Mouse (Mus musculus) heart, embryonic 14.5 days (tissue): ENCODE results near the gene Hp. TPM values are rescaled to one million over a fixed set of nuclear protein-coding genes. Genes with fewer than 3 reads are reported as not detected.

Experiments
- ATAC-seq: fragments of 200-750 bp; cut with Nextera tagmentation; 2 replicates; pipeline ENCODE4 v1.8.0; 2017; ENCODE audit warnings: low read depth, moderate TSS enrichment; ENCODE audit not compliant: insufficient number of reproducible peaks, insufficient read depth, low FRiP score
- H3K27ac ChIP-seq, 2 experiments: fragments of 200-500 bp in 1 of 2; fragments of 300-500 bp in 1 of 2; sonication (generic) in 1 of 2; replicated peaks in 1 of 2; 2 replicates each; pipeline ENCODE4 v1.5.1; 2012 to 2014; ENCODE audit warnings: low read depth in 2 of 2, low read length in 2 of 2, control low read depth in 1 of 2, mild to moderate bottlenecking in 1 of 2, mixed read lengths in 1 of 2; ENCODE audit not compliant: control insufficient read depth in 1 of 2, insufficient read depth in 1 of 2
- H3K27me3 ChIP-seq: fragments of 300-500 bp; sonication (generic); 2 replicates; pipeline ENCODE4 v1.6.1; 2014; ENCODE audit warnings: mild to moderate bottlenecking, low read length, control low read depth; ENCODE audit not compliant: control insufficient read depth, insufficient read depth
- H3K36me3 ChIP-seq: fragments of 300-500 bp; sonication (generic); 2 replicates; pipeline ENCODE4 v1.6.1; 2014; ENCODE audit warnings: mild to moderate bottlenecking, control low read depth, low read length, mixed read lengths; ENCODE audit not compliant: control insufficient read depth, insufficient read depth
- H3K4me1 ChIP-seq, 2 experiments: fragments of 200-500 bp in 1 of 2; fragments of 300-500 bp in 1 of 2; sonication (generic) in 1 of 2; 2 replicates each; pipeline ENCODE4 v1.6.1; 2012 to 2014; ENCODE audit warnings: low read length in 2 of 2, control low read depth in 1 of 2, mixed read lengths in 1 of 2; ENCODE audit not compliant: control insufficient read depth in 2 of 2, insufficient read depth in 2 of 2
- H3K4me2 ChIP-seq: fragments of 300-500 bp; sonication (generic); 2 replicates; pipeline ENCODE4 v1.6.1; 2014; ENCODE audit warnings: mild to moderate bottlenecking, low read length
- H3K4me3 ChIP-seq, 2 experiments: fragments of 200-500 bp in 1 of 2; fragments of 300-500 bp in 1 of 2; sonication (generic) in 1 of 2; 2 replicates each; pipeline ENCODE4 v1.5.1; 2012 to 2014; ENCODE audit warnings: low read length in 2 of 2, mild to moderate bottlenecking in 2 of 2, control low read depth in 1 of 2, low read depth in 1 of 2, moderate library complexity in 1 of 2; ENCODE audit not compliant: control insufficient read depth in 1 of 2, insufficient read depth in 1 of 2
- H3K9ac ChIP-seq: fragments of 300-500 bp; sonication (generic); 2 replicates; pipeline ENCODE4 v1.6.1; 2014; ENCODE audit warnings: mild to moderate bottlenecking, low read length
- H3K9me3 ChIP-seq: fragments of 300-500 bp; sonication (generic); 2 replicates; pipeline ENCODE4 v1.6.1; 2016; ENCODE audit warnings: low read length, control low read depth; ENCODE audit not compliant: control insufficient read depth
- WGBS: fragments of 180-500 bp; shearing (Covaris S2); extraction: QIAGEN DNeasy Blood & Tissue Kit; methylation state at CpG from one replicate; pipeline ENCODE4 v1.1.7; 2014; 5-methylcytosine and 5-hydroxymethylcytosine counted together
- polyA plus RNA-seq: library from polyadenylated mRNA; unstranded; fragments of >200 nt; fragmentation: Nextera tagmentation; extraction: Ambion mirVana; gene quantifications from 2 replicates; pipeline ENCODE4 v1.2.1, GENCODE M21; 2014

The Hp gene
- polyA plus RNA-seq, 1 experiment from 2014 or later: 0.77 TPM

DNA sequence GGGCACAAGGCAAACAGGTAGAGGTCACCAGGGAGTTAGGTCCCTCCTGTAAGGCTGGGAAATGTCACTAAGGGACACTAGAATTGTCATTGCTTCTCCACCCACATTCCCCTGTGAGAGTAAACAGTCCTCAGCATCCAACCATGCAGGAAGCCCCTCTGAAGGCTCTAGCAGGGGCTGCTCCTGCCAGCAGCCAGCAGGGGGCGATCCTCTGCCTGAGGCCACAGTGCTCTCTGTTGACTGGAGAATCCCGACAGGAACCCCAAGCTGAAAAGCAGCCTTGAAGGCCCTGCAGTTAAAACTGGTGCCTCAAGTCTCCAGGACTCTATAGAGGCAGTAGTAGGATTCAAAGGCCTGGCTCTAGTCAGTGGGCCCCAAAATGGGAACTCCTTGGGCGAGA is 27.3 kb downstream of the Hp start:
- Histone ChIP-seq H3K27ac (no peak overlapping the region), H3K4me2 (no peak overlapping the region), H3K9me3 (no peaks in the 10 kb centered on the region), H3K36me3 (peaks cover 100% of the 10 kb centered on the region), H3K4me3 (no peak overlapping the region), H3K4me1 (no peaks in the 10 kb centered on the region), H3K27me3 (no peaks in the 10 kb centered on the region), H3K9ac (no peak overlapping the region)
- 37% methylated on average over 3 of the region's 3 CpGs for WGBS
- ATAC-seq: no peak

DNA sequence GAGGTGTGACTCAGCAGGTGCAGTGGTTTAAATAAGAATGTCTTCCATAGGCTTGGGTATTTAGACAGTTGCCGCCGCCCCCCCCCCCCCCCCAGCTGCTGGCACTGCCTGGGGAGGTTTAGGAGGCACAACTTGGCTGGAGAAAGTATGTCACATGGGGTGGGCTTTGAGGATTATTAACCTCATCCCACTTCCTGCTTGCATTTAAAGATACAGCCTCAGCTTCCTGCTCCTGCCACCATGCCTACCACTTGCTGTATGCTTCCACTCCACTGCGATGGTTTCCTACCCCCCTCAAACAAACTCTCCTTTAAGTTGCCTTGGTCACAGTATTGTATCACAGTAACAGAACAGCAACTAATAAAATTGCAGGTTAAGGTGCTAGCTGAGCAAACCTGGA is 34.9 kb downstream of the Hp start:
- 48% methylated on average over 3 of the region's 3 CpGs for WGBS
- Histone ChIP-seq H3K4me3 (no peak overlapping the region), H3K4me1 (no peaks in the 10 kb centered on the region), H3K27ac (no peak overlapping the region), H3K9me3 (no peaks in the 10 kb centered on the region), H3K4me2 (no peak overlapping the region), H3K27me3 (no peaks in the 10 kb centered on the region), H3K9ac (no peak overlapping the region), H3K36me3 (peaks cover 29% of the 10 kb centered on the region)
- ATAC-seq: no peak

- Histone ChIP-seq H3K9me3 (no peaks in the 10 kb centered on the region), H3K27ac (no peak overlapping the region), H3K27me3 (no peaks in the 10 kb centered on the region), H3K9ac (no peak overlapping the region), H3K36me3 (peaks cover 18% of the 10 kb centered on the region), H3K4me3 (no peak overlapping the region), H3K4me1 (no peaks in the 10 kb centered on the region), H3K4me2 (no peak overlapping the region)
- no peak for ATAC-seq
- WGBS: 76% methylated on average over 8 of the region's 8 CpGs
Measured at GRCm38 (mm10) chr8:109542748-109543519, 36.0 kb downstream of the Hp start.

- Histone ChIP-seq H3K4me1 (no peaks in the 10 kb centered on the region), H3K27me3 (no peaks in the 10 kb centered on the region), H3K27ac (no peak overlapping the region), H3K4me3 (no peak overlapping the region), H3K36me3 (peaks cover 10% of the 10 kb centered on the region), H3K9ac (no peak overlapping the region), H3K9me3 (no peaks in the 10 kb centered on the region), H3K4me2 (no peak overlapping the region)
- ATAC-seq: no peak
- 65% methylated on average over 5 of the region's 5 CpGs for WGBS
Measured at GRCm38 (mm10) chr8:109542165-109542564, 36.8 kb downstream of the Hp start.

DNA sequence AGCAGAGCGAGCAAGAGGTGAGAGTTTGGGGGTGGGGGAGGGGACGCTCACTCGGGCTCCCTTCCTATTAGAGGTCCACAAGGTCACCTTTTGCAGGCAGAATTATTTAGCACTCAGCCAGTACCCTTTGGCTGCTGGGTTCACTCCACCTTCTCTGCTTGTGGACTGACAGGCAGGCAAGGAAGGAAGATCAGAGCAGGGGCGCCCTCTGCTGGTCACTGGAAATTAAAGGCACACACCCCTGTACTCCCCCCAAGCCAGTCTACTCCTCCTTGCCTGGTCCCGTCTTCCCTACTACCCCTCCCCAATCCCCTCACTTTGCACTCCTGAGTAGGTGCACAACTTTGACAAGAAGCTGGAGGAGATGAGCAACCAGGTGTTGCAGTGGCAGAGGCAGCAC is 42.3 kb downstream of the Hp start:
- Histone ChIP-seq H3K4me1 (peaks cover 2 to 5% of the 10 kb centered on the region in 2 experiments; a peak in 2 of 4 replicates), H3K9ac (peak overlapping the region; percentile 62), H3K27me3 (no peaks in the 10 kb centered on the region), H3K9me3 (no peaks in the 10 kb centered on the region), H3K36me3 (no peaks in the 10 kb centered on the region), H3K27ac (peak overlapping the region in 1 of 2 experiments; percentile 52; a peak in 1 of 4 replicates), H3K4me3 (peak overlapping the region in 1 of 2 experiments; percentile 5; a peak in 2 of 4 replicates), H3K4me2 (peak overlapping the region; percentile 50)
- WGBS: 5% methylated on average over 5 of the region's 5 CpGs
- peak; percentile 70; the same call in 1 of the 2 replicates for ATAC-seq

DNA sequence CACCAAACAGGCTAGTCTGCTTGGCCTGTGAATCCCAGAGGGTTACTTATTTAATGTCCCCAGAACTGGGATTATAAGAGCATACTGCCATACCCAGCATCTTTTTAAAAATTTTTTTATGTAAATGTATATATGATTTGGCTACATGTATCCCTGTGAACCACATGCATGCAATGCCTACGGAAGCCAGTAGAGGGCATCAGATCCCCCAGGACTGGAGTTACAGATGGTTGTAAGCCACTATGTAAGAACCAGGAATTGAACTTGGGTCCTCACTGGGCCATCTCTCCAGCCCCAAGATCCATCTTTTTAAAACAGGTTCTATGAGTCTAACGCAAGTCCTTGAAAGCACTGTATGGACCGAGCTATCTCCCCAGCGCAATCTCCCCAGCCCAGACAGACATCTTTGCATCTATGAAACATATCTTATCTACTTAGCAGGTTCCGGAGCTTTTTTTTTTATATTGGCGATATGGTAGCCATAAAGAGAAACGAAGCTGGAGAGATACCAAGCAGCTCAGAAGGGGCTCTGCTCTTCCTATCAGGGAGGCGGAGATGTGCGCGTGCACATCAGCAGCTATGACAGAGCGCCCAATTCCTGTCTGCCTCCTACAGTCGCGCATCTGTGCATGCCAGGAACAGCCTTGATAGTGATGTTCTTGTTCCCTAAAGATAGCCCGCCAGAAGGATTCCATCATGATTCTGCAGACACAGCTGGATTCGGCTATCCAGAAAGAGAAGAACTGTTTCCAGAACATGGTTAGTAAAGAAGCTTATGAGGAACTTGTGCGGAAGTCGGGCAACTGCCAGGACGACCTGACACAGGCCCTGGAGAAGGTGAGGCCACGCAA is 43.6 kb downstream of the Hp start:
- H3K27ac ChIP-seq: no peak overlapping the region
- ATAC-seq: no peak
- peaks cover 2 to 5% of the 10 kb centered on the region in 2 experiments; a peak in 2 of 4 replicates for H3K4me1 ChIP-seq
- 80% methylated on average over 19 of the region's 19 CpGs for WGBS
- no peaks in the 10 kb centered on the region for H3K27me3 ChIP-seq
- H3K9me3 ChIP-seq: no peaks in the 10 kb centered on the region
- no peak overlapping the region for H3K9ac ChIP-seq
- no peaks in the 10 kb centered on the region for H3K36me3 ChIP-seq
- no peak overlapping the region for H3K4me3 ChIP-seq
- no peak overlapping the region for H3K4me2 ChIP-seq
